Mouse (Mus musculus): ENCODE data around the gene Gm3839. TPM values are rescaled to one million over a fixed set of nuclear protein-coding genes. Genes with fewer than 3 reads are reported as not detected.
A peak's percentile ranks its signal among the peaks of the same experiment; 100 is the strongest.
"Not testable (repeated sequence)": the region's sequence is repeated elsewhere in the genome, so short reads cannot be mapped to it uniquely, and the experiment has no call there.

The Gm3839 gene
- total RNA-seq (2021), result 1 to 10 TPM; 1.2 TPM

DNA sequence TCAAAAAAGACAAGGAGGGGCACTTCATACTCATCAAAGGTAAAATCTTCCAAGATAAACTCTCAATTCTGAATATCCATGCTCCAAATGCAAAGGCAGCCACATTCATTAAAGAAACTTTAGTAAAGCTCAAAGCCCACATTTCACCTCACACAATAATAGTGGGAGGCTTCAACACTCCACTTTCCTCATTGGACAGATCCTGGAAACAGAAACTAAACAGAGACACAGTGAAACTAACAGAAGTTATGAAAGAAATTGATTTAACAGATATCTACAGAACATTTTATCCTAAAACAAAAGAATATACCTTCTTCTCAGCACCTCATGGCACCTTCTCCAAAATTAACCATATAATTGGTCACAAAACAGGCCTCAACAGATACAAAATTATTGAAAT is at the start of gene Gm3839:
Gene Gm3839, minus strand, starts transcription at position 101 of the 400 bp plus-strand sequence.
- intact Hi-C loops (cut with DNase I), result not testable (repeated sequence)

DNA sequence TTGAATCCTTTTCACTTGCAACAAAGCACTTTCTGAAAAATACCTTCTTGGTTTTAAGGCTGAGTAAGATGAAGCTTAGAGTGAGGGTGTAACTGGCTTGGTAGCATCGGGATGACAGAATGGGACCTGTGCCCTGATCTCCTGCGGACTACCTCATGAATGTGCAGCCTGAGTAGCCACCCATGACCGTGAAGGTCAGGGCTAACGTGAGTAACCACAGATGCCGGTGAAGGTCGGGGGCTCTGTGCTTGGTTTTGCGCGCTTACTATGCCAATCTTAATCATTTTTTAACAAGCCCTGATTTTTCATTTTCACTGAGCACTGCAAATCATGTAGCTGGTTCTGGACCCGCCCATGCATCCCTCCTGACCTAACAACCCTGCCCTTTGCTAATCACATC is 49.1 kb upstream of the Gm3839 start:
- intact Hi-C loops (cut with DNase I), result no loop called here
- DNase-seq (ENCODE audit: low spot score in 2 of 2), result no peak

More for the DNA sequence above, at the start of gene Gm3839:
- DNase-seq (ENCODE audit: low spot score in 2 of 2), result not testable (repeated sequence)

- no peak for DNase-seq (ENCODE audit: low spot score in 2 of 2)
- intact Hi-C loops (cut with DNase I), result no loop called here
These were observed 21.3 kb upstream of the Gm3839 start for GRCm38 (mm10) chr14:11377846-11378245.

DNA sequence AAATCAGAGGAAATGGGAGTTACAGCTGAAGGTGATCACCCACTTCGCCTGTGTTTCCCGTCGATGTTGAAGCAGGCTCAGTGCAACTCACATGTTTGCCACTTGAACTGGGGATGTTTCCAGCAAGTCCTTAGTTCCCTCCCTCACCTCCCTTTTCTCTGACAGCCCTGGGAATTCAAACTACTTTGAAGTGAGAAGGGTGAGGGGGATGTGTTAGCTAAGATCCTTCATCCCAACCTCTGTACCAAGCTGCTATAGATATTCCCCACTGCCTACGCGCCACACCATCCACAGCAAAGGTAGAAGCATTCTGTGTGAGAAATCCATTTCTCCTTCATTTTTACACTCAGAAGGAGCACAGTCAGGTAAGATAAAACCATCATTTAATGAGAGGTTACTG is 18.7 kb upstream of the Gm3839 start:
- peak; percentile 9 to 20 for DNase-seq (ENCODE audit: low spot score in 2 of 2)
- intact Hi-C loops (cut with DNase I), result no loop called here

DNA sequence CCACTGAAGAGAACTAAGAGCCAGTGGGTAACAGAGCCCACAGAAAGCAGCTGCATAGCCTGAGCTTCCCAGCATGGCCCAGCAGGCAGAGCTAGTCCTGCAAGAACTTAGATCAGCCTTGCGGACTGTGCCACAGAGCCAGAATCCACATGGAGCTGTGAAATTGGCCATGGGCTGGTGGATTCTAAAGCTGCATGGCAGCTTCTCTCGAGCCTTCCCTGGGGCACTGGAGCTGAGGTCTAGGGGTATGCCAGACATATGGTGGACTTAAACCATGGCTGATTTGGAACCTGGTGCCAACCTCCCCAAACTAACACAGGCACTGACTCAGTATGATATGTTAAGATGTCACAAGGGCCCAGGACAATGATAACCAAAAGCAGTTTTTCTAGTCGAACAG is 10.4 kb downstream of the Gm3839 start:
- DNase-seq (ENCODE audit: low spot score in 2 of 2), result no peak
- intact Hi-C loops (cut with DNase I), result no loop called here

- intact Hi-C loops (cut with DNase I), result no loop called here
- DNase-seq (ENCODE audit: low spot score in 2 of 2), result no peak
These were observed 26.5 kb downstream of the Gm3839 start for GRCm38 (mm10) chr14:11329993-11330392.

GRCm38 (mm10) chr14:11307079-11307478 is 49.4 kb downstream of the Gm3839 start:
- intact Hi-C loops (cut with DNase I), result loop anchor here (10.0 kb wide), 1 partner anchor 58 kb away; no protein-coding TSS in a partner anchor
- DNase-seq (ENCODE audit: low spot score in 2 of 2), result no peak

DNA sequence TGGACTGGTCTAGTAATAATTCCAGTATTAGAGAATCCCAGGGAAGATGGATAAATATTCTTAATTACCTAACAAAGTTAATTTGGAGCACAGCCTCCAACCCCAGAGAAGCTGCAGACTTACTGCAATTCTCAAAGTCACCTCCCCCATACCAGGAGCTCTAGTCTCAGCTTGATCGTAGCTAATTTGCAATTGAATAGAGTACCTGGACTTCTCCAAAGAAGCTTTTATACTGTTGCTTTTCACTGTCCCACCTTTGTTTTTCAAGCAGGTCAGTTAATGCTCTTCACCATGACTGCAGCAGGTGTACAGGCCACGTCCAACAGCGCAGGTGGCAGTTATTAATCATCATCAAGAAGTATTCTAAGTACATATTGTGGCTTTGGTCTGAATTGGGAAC is 68.6 kb downstream of the Gm3839 start:
- intact Hi-C loops (cut with DNase I); DNase-seq (ENCODE audit: low spot score in 2 of 2): not testable (repeated sequence)

DNA sequence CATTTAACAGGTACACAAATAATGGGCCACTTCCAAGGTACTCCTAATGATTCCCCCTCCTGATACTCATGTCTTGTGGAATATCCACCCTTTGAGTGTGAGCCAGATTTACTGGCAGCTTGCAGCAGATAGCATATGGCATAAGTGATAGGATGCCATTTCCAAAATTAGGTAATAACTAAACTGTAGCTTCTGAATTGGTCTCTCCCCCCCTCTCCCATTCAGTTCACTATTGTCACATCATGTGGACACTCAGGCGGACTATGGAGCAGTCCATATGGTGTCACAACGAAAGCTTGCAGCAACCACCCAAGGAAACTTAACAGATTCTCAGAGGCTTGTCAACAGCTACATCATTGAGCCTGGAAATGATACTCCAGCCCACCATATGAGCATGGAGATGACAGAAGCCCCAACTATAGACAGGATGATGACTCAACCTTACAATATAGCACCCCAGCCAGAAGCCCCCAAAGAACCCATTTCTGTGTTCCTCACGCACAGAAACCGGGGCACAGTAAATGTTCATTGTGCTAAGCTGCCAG is 99.3 kb downstream of the Gm3839 start:
- peak in 1 of 2 experiments; percentile 5 for DNase-seq (ENCODE audit: low spot score in 2 of 2)
- intact Hi-C loops (cut with DNase I), result no loop called here

- intact Hi-C loops (cut with DNase I), result no loop called here
These were observed 108.5 kb downstream of the Gm3839 start for GRCm38 (mm10) chr14:11248053-11248452.

DNA sequence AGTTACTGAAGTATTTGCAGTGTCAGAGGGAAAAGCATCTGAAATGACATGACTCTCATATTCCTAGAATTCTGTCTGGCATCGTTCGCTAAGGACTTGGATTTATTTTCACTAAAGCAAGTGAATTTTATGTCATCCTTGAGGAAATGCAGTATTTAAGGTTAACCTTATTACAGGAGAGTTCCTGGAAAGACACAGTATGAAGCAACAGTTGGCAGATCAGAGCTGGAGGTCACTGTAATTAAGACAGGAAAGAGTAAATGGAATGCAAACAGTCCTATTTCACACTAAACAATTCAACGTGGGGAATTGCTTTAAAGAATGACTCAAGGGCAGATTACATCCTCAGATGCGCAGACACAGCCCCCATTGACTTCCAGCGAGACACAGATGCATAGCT is 112.0 kb downstream of the Gm3839 start:
- DNase-seq (ENCODE audit: low spot score in 2 of 2), result no peak
- intact Hi-C loops (cut with DNase I), result no loop called here

More at GRCm38 (mm10) chr14:11248053-11248452, 108.5 kb downstream of the Gm3839 start:
- no peak for DNase-seq (ENCODE audit: low spot score in 2 of 2)

DNA sequence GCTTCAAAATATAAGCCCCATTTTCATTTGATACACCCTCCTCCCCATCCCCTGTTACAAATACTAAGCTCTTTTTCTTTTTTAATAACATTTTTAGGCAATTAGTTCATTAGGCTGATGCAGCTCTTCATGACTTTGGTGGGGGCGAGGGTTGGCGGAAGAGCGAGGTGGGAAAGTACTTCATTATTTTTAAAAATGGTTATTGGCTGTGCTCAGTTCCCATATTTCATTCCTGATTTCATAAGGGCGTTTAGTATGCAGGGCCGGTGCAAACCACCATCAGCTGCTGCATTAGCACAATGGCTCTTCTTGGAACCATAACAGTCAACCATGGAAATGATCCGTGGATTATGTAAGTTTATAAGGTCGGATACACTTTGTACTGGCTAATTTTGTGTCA is 124.4 kb downstream of the Gm3839 start:
- no peak for DNase-seq (ENCODE audit: low spot score in 2 of 2)
- intact Hi-C loops (cut with DNase I), result no loop called here

Small RNA genes lying within 50 kb of the gene (microRNA-seq; reads per million reads assigned to microRNA genes)
- not detected for gene Mir5124b

Other genes with a start within 250 kb of the Gm3839 start
- 1 to 10 TPM; 5.3 to 6.2 TPM for gene Fhit, start 194.7 kb downstream of the Gm3839 start, total RNA-seq (2021)
- gene Ptprg, start 196.8 kb upstream of the Gm3839 start, total RNA-seq (2021), result 100 to 1,000 TPM in 1 of 2 experiments, 10 to 100 TPM in 1; 95.1 to 108 TPM

All from left cerebral cortex, postnatal 36 days (tissue).